Mouse (Mus musculus) hindbrain, embryonic 10.5 days (tissue): ENCODE results near the gene Dync1i2. TPM values are rescaled to one million over a fixed set of nuclear protein-coding genes. Genes with fewer than 3 reads are reported as not detected.

Experiments
- DNase-seq: peaks from one replicate; pipeline ENCODE4 v3.0.0-alpha.2; 2017; ENCODE audit warnings: low spot score
- H3K27ac ChIP-seq: fragments of 300-500 bp; sonication (generic); 2 replicates; pipeline ENCODE4 v1.5.1; 2016; ENCODE audit warnings: mild to moderate bottlenecking, moderate library complexity
- H3K27me3 ChIP-seq: fragments of 300-500 bp; sonication (generic); 2 replicates; pipeline ENCODE4 v1.6.1; 2016; ENCODE audit warnings: mild to moderate bottlenecking; ENCODE audit not compliant: poor library complexity, insufficient read depth, severe bottlenecking
- H3K36me3 ChIP-seq: fragments of 300-500 bp; sonication (generic); 2 replicates; pipeline ENCODE4 v1.6.1; 2016; ENCODE audit warnings: mild to moderate bottlenecking, moderate library complexity
- H3K4me1 ChIP-seq: fragments of 300-500 bp; sonication (generic); replicated peaks from 2 replicates; pipeline ENCODE4 v1.6.1; 2016; ENCODE audit warnings: mild to moderate bottlenecking
- H3K4me3 ChIP-seq: fragments of 300-500 bp; sonication (generic); 2 replicates; pipeline ENCODE4 v1.5.1; 2016; ENCODE audit warnings: mild to moderate bottlenecking, moderate library complexity
- H3K9me3 ChIP-seq: fragments of 300-500 bp; sonication (generic); 2 replicates; pipeline ENCODE4 v1.6.1; 2016; ENCODE audit warnings: mild to moderate bottlenecking, moderate library complexity
- WGBS: fragments of 180-500 bp; shearing (Covaris S2); methylation state at CpG from one replicate; pipeline ENCODE4 v1.1.7; 2016; 5-methylcytosine and 5-hydroxymethylcytosine counted together
- polyA plus RNA-seq: library from polyadenylated mRNA; unstranded; fragments of >200 nt; fragmentation: Nextera tagmentation; extraction: Ambion mirVana; gene quantifications from 2 replicates; pipeline ENCODE4 v1.2.1, GENCODE M21; 2016

Dync1i2 gene
- polyA plus RNA-seq, 1 experiment from 2014 or later, result 116 TPM

DNA sequence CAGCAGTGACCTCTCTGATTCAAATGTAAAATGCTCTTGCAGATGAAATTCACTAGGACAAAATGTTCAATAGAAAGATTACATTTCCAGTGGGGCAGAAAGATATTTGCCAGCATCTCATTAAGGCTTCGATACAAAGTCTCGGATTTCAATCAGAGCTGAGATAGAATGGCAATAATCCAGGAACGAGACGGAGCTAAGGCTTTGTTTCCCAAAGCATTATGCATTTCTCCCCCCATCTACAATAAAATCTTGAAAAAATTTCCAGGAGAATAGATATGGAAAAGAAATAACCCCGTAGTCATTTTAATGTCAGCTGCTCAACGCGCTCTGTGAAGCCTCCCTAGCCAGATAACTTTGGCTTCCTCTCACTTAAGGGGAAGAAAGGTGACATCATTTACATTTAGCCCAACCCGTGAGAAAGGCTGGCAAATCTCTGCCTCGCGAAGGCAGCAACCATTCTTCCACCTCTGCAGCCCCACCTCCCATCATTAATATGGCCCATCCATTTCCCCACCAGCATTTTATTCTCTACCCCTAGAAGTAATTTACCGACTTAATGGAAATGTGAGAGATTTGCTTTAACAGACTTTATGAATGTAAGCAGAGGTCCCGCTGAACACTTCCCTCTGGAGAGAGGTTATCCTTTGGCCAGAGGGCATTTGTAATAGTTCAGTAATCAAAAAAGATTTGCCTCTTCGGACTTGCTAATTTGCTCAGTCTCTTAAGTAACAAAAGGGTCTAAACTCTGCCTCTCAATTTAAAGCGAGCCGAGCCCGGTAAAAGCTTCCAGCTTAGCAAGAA is 19.9 kb upstream of the Dync1i2 start:
- no peaks in the 10 kb centered on the region; the same call in 1 of the 2 replicates for H3K27me3 ChIP-seq
- no peak overlapping the region for H3K27ac ChIP-seq
- H3K36me3 ChIP-seq, result no peaks in the 10 kb centered on the region
- peaks cover 19% of the 10 kb centered on the region for H3K4me1 ChIP-seq
- no peaks in the 10 kb centered on the region for H3K9me3 ChIP-seq
- 35% methylated on average over 16 of the region's 16 CpGs for WGBS
- no peak for DNase-seq
- peak overlapping the region; percentile 26 for H3K4me3 ChIP-seq

DNA sequence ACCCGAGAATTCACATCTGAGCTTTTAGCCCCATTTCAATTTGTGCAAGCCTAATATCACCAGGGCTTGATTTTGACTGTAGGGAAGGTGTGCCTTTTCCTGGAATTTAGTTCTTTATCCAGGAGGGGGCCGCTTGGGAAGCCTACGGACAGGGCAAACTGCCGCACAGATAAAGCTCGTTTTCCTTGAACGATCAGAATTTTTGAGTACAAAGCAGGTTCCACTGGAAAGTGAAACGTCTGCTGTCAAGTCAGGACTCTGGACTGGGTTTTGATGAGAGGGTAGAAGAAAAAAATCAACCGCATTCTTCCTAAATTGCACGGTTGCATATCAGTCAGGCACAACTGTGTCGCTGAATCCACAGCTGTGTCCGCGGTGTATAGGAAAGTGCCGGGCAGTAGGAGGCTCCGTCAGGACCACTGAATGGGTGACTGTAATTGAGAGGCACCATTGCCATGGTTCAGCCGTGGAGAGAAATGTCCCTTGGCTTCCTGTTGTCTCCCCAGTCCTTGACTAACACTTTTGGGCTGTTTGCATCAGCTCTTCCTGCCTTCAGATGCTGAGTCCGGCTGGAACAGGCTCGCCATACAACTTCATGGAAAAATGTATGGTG is 19.2 kb upstream of the Dync1i2 start:
- Histone ChIP-seq H3K4me3 (peak overlapping the region; percentile 26), H3K9me3 (no peaks in the 10 kb centered on the region), H3K27ac (no peak overlapping the region), H3K4me1 (peaks cover 19% of the 10 kb centered on the region), H3K27me3 (no peaks in the 10 kb centered on the region; the same call in 1 of the 2 replicates), H3K36me3 (no peaks in the 10 kb centered on the region)
- 56% methylated on average over 17 of the region's 17 CpGs for WGBS
- peak; percentile 7 for DNase-seq

DNA sequence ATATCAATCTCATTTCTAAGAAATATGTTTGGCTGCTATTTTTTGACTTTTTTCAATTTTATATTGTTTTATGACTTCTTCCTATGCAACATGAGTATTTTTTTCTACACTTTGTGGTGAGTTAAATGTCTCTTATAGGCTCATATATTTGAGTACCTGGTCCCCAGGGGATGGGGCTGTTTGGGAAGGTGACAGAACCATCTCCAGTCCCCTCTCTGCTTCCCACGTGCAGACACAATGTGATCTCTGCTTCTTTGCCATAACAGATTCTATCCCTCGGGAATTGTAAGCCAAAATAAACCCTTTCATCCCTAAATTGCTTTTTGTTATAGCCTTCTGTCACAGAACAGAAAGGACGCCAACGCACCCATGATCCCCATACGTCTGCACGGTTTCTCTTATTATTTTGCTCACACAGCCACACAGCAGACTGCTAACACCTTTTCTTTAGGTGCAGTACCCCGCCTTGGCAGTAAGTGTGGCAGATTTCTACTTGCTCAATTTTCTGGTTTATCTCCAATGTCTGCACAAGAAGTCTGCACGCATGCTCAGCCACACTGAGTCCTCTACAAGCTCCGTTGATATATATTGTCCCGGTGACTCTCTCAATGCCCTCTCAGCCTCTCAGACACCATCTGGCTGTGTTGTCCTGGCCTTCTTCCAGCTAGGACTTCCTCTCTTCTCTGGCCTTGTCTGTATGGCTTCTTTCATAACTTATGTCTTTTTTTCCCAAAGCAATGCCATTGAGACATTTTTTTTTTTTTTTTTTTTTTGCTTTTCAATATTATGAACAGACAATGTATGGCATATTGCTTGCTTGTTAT is 17.2 kb upstream of the Dync1i2 start:
- Histone ChIP-seq H3K9me3 (no peaks in the 10 kb centered on the region), H3K4me1 (peaks cover 19% of the 10 kb centered on the region), H3K4me3 (no peak overlapping the region), H3K27ac (no peak overlapping the region), H3K36me3 (no peaks in the 10 kb centered on the region), H3K27me3 (no peaks in the 10 kb centered on the region; the same call in 1 of the 2 replicates)
- DNase-seq, result no peak
- 82% methylated on average over 10 of the region's 10 CpGs for WGBS

DNA sequence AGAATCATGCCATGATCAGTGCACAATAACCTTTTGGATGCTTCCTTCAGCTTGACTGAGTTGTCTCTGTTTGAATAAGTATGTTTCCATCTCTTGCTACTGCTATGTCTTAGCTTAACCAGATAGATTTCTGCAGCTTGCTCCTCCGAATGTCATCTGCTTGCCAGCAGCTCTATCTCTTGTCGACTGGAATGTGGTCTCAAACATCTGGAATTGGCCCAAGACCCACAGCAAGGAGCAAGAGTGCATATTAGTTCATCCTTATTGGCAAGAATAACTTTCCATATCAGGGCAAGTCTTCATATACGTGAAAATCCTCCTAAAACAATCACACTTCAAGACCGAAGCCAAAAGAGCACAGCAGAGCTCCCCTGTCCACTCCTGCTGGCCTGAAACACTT is 14.6 kb upstream of the Dync1i2 start:
- 80% methylated on average over 4 of the region's 4 CpGs for WGBS
- DNase-seq, result no peak

DNA sequence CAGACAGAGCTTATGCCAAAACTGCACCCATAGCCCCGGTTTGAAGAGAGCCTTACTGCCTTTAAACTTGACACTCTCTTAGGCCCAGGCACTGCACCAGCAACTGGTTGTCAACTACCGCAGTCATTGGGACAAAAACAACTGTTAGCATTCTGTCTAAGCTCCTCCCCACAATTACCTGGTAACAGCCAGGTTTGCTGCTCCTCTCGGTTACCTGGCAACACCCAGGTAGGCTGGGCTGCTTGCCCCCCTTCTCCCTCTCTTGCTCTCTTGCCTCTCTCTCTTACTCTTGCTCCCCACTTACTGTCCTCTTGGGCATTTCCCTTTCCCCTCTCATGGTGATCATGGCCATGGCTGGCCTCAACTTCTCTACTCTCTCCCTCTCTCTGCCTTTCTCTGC is 12.6 kb upstream of the Dync1i2 start:
- Histone ChIP-seq H3K4me1 (no peaks in the 10 kb centered on the region), H3K4me3 (no peak overlapping the region), H3K9me3 (no peaks in the 10 kb centered on the region), H3K27ac (no peak overlapping the region), H3K27me3 (no peaks in the 10 kb centered on the region), H3K36me3 (no peaks in the 10 kb centered on the region)
- 50% methylated on average over 3 of the region's 3 CpGs for WGBS
- no peak for DNase-seq

More for the DNA sequence above, 14.6 kb upstream of the Dync1i2 start:
- H3K27ac ChIP-seq, result no peak overlapping the region
- peaks cover 6% of the 10 kb centered on the region; the same call in 1 of the 2 replicates for H3K4me1 ChIP-seq
- no peak overlapping the region for H3K4me3 ChIP-seq
- H3K9me3 ChIP-seq, result no peaks in the 10 kb centered on the region
- no peaks in the 10 kb centered on the region for H3K36me3 ChIP-seq
- no peaks in the 10 kb centered on the region for H3K27me3 ChIP-seq

DNA sequence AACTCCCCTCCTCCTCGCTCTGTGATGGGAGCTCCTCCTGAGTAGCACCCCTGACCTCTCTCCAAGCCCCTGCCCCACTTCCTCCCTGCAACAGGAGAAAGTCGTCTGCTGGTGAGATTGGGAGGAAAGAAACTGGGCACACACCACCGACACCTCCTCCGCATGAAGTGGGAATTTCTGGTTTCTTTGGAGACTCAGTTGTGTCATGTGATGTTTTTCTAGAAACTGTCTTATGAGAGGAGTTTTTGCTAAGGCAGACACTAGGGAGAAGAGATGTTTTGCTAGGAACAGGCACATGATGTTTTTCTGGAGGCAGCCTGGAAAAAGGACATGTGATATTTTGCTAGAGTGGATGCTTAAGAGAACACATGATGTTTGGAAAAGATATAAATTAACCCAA is 11.0 kb upstream of the Dync1i2 start:
- WGBS, result 65% methylated on average over 4 of the region's 4 CpGs
- H3K27me3 ChIP-seq, result no peaks in the 10 kb centered on the region
- no peaks in the 10 kb centered on the region for H3K9me3 ChIP-seq
- H3K27ac ChIP-seq, result no peak overlapping the region
- H3K36me3 ChIP-seq, result no peaks in the 10 kb centered on the region
- H3K4me1 ChIP-seq, result no peaks in the 10 kb centered on the region
- H3K4me3 ChIP-seq, result no peak overlapping the region
- DNase-seq, result no peak

DNA sequence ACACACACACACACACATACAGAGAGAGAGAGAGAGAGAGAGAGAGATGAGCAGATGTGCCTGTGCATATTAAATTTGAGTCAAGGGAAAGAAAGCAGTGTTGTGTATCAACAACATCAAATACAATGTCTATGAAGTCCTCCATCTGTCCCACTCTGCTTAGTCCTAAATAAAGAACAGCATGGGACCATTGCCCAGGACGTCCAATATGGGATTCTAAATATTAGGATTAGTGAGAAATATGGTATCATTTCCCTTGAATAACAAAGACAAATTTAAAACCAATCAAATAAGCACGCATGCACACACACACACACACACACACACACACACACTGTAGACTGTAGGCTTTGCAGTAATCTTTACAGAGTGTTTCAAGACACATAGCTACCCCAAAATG is 9.6 kb upstream of the Dync1i2 start:
- DNase-seq, result no peak
- H3K4me1 ChIP-seq, result no peaks in the 10 kb centered on the region
- 87% methylated on average over 2 of the region's 2 CpGs for WGBS
- no peaks in the 10 kb centered on the region for H3K36me3 ChIP-seq
- H3K27ac ChIP-seq, result no peak overlapping the region
- no peak overlapping the region for H3K4me3 ChIP-seq
- no peaks in the 10 kb centered on the region for H3K9me3 ChIP-seq
- no peaks in the 10 kb centered on the region for H3K27me3 ChIP-seq

DNA sequence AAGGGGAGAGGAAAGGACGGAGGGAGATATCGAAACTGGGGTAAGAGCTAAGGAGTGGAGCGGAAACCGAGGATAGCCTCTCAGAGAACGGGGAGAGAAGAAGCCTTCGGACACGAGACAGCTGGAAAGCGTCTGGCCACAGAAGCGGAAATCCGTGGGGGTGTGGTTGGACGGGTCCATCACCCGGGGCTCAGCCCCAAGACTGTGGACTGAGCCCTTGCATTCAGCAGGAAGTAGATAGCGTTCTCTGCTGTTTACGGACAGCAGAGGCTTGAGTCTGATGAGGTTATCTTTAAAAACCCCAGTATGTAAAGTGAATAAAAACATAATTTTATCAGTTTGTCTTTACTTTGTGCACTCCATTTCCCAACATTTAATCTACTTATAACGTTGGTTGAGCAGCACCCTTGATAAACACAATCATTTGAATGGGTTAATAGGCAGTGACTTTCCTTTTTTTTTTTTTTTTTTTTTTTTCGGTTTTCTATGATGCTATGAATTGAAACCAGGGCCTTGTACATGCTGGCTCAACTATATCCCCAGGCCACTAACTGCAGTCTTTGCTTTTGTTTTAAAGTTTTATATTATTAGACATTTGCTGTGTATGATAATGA is 7.6 kb upstream of the Dync1i2 start:
- no peaks in the 10 kb centered on the region for H3K27me3 ChIP-seq
- H3K4me1 ChIP-seq, result no peaks in the 10 kb centered on the region
- H3K9me3 ChIP-seq, result no peaks in the 10 kb centered on the region
- no peaks in the 10 kb centered on the region for H3K36me3 ChIP-seq
- H3K27ac ChIP-seq, result no peak overlapping the region
- H3K4me3 ChIP-seq, result no peak overlapping the region
- 85% methylated on average over 16 of the region's 16 CpGs for WGBS
- DNase-seq, result no peak

DNA sequence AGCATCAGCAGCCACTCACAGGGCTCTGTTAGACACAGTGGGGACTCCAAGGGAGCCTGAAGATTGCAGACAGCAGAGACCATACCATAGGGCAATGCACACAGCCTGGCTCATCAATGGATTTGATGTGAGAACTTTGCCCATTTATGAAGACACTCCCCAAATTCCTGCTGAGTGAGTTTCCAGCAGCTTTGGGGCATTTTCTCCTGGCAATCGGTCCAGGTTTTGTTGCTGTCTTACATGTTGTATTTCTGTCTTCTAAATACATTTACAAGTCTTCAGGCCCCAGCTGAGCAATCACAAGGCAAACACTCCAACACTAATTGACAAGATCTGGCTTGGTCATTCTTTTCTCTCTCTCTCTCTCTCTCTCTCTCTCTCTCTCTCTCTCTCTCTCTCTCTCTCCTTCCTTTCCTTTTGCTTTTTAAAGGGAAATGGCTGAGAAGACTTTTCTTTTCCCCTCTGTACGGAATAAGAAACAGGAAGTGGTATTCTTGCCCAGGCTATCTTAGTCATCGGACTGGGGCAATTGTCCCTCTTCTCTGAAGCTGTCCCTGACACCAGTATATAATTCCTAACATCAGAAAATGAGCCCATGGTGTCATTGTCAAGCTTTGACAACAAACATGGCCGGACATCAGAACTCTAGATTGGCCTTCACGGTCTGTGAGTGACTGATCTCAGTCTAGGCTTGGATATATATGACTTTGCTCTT is 2.3 kb upstream of the Dync1i2 start:
- Histone ChIP-seq H3K27me3 (no peaks in the 10 kb centered on the region), H3K4me1 (peaks cover 10% of the 10 kb centered on the region), H3K9me3 (no peaks in the 10 kb centered on the region), H3K27ac (no peak overlapping the region), H3K36me3 (peaks cover 5% of the 10 kb centered on the region), H3K4me3 (no peak overlapping the region)
- DNase-seq, result no peak
- 77% methylated on average over 5 of the region's 5 CpGs for WGBS

DNA sequence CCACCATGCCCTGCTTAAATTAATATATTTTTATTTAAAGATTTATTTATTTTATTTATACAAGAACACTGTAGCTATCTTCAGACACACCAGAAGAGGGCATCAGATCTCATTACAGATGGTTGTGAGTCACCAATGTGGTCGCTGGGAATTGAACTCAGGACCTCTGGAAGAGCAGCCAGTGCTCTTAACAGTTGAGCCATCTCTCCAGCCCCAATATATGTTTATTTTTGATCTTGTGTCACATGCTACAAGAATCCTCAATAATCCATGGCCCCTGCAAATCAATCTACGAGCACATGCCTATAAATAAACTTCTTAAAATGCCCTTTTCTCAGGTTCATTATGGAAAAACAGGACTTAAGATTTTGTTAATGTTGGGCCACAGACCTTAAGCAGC is 410 bp upstream of the Dync1i2 start:
- H3K27ac ChIP-seq, result peak overlapping the region; percentile 96; the same call in 1 of the 2 replicates
- WGBS, result 94% methylated on average over 2 of the region's 2 CpGs

DNA sequence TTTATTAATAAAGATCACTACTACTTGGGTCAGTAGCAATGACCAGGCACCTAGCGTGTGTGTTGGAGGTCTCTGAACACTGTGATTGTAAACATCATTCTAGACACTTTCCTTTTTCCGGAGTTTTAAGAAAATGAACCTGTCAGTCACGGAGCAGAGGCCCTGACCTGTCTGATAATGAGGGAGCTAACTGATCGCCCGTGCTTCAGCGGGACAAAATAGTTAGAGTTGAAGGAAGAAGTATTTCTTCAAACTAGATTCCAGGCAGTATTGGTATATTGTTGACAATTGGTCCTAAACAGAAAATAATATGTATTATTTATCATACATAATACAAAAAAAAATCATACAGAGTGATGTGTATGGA is 837 bp downstream of the Dync1i2 start:
- Histone ChIP-seq H3K9me3 (no peaks in the 10 kb centered on the region), H3K4me3 (peak overlapping the region; percentile 99), H3K4me1 (peaks cover 10% of the 10 kb centered on the region), H3K36me3 (peaks cover 37% of the 10 kb centered on the region), H3K27ac (peak overlapping the region; percentile 96), H3K27me3 (no peaks in the 10 kb centered on the region)
- no peak for DNase-seq
- WGBS, result 5% methylated on average over 6 of the region's 6 CpGs

More for the DNA sequence above, 410 bp upstream of the Dync1i2 start:
- Histone ChIP-seq H3K4me1 (peaks cover 10% of the 10 kb centered on the region), H3K36me3 (peaks cover 24% of the 10 kb centered on the region), H3K9me3 (no peaks in the 10 kb centered on the region), H3K4me3 (peak overlapping the region; percentile 99; the same call in 1 of the 2 replicates), H3K27me3 (no peaks in the 10 kb centered on the region)
- no peak for DNase-seq

DNA sequence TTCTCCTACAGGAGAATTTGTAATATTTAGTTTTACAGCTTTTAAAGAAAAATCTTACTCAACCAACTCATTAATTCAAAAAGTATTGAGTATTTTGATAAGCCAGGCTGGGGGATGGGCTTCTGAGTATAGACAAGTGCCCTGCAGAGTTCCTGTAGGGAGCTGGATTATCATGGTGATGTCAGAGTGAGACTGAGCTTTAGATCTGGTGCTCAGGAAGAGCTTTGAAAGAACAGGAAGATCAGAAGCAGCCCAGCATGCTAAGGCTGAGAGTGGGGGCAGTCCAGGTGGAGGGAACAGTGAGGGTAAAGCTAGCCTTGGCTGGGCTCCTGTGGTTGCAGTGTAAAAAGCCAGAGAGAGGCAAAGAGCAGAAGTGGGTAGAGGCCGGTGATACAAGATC is 9.5 kb downstream of the Dync1i2 start:
- 62% methylated on average over 1 of the region's 1 CpGs for WGBS
- Histone ChIP-seq H3K36me3 (peaks cover 92% of the 10 kb centered on the region), H3K4me3 (no peak overlapping the region)

More for the DNA sequence above, 9.5 kb downstream of the Dync1i2 start:
- Histone ChIP-seq H3K4me1 (no peaks in the 10 kb centered on the region), H3K27ac (no peak overlapping the region), H3K9me3 (no peaks in the 10 kb centered on the region), H3K27me3 (no peaks in the 10 kb centered on the region)
- DNase-seq, result no peak
